Mouse (Mus musculus) fibroblast of lung, adult 2 months (primary cell): ENCODE measurements around the gene Tor1b.
A peak's percentile ranks its signal among the peaks of the same experiment; 100 is the strongest.
"Not testable (repeated sequence)": the region's sequence is repeated elsewhere in the genome, so short reads cannot be mapped to it uniquely, and the experiment has no call there.

Experiments used
- DNase-seq: peaks from one replicate; pipeline ENCODE4 v3.0.0-alpha.2; 2011; ENCODE audit warnings: low read depth

The Tor1b gene

GRCm38 (mm10) chr2:30931922-30932321, 20.8 kb upstream of the Tor1b start:
- DNase-seq, result no peak

DNA sequence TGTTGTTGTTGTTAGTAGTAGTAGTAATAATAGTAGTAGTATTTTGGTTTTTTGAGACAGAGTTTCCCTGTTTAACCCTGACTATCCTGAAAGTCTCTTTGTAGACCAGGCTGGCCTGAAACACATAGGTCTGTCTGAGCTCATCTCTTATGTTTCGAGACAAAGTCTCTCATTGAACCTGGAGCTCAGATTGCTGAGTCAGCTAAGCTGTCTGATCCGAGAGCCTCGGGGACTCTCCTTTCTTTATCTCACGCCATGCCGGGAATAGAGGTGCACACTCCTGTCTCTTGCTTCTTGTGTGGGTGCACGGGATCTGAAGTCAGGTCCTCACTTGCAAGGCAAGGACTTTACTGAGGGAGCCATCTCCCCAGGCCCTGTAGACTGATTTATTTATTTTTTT, 19.7 kb upstream of the Tor1b start:
- no peak for DNase-seq

DNA sequence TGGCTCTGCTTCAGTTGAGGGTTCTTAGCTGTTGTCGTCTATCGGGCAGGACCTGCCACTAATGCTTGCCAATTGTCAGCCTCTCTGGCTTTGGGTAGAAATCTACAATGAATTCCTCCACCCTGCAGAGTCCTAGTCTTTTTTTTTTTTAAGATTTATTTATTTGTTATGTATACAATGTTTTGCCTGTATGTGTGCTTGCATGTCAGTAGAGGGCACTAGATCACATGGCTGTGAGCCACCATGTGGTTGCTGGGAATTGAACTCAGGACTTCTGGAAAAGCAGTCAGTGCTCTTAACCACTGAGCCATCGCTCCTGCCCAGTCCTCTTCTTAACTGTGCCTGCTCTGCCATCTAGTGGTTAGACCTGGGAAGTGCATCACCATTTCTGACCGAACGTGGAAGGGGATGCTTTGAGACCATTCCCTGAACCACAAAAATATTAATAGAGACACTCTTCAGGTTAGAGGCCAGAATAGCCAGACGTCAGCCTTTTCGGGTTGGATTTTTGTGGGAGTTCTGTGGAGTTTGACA, 18.8 kb upstream of the Tor1b start:
- DNase-seq, result no peak

DNA sequence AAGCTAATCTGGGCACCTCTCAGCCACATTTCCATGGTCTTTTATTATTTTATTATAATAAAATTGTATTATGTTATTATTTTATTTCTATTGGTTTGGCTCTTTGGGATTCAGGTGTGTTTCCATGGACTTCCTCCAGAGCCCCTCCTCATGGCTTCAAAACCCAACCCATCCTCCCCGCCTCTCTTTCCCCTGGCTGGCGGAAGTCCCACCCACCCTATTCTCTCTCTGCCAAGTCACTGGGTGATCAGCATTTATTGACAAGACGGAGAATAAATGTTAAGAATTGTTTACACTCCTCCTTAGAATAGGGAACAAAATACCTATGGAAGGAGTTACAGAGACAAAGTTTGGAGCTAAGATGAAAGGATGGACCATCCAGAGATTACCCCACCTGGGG, 16.0 kb upstream of the Tor1b start:
- DNase-seq, result no peak

GRCm38 (mm10) chr2:30937731-30938130, 15.0 kb upstream of the Tor1b start:
- DNase-seq, result no peak

GRCm38 (mm10) chr2:30938574-30938991, 14.2 kb upstream of the Tor1b start:
- DNase-seq, result no peak

DNA sequence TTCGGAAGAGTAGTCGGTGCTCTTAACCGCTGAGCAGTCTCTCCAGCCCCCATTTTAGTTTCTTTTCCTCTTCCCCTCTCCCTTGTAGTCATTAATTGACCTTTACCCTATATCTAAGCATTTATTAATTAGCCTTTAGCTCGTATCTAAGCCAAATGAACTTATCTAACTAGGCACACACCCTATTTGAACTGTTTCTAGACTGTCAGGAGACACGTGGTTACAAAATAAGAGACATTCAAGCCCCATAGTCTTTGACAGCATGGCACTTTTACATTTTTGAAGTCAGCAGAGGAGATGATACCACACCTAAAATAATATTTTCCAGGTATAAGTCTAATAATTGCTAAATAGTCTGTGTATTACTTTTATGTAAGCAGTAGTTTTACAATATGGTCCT, 11.2 kb upstream of the Tor1b start:
- no peak for DNase-seq

- not testable (repeated sequence) for DNase-seq
Measured at GRCm38 (mm10) chr2:30942116-30942515, 10.6 kb upstream of the Tor1b start.

DNA sequence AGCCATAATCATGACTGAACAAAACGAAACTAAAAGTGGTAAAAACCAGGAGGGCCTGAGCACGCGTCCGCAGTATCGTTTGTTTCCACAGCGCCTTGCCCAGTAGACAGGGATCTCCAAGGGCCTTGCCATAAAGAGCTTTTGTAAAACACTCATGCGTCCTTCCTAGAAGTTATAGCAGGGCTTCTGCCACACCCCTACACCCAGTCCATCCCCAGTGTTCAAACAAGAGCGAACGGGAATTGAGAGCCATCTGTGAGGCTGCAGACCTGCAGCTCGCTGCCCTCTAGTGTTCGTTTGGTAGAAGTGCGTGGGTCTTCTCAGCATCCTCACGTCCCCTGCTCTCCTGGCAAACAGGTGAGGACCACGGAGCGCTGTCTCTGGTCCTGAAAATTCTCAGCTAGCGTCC, 10.2 kb upstream of the Tor1b start:
- peak; percentile 49 for DNase-seq

- no peak for DNase-seq
Measured at GRCm38 (mm10) chr2:30952457-30952823, 319 bp upstream of the Tor1b start.

GRCm38 (mm10) chr2:30954797-30955196, 2.0 kb downstream of the Tor1b start:
- DNase-seq, result no peak

DNA sequence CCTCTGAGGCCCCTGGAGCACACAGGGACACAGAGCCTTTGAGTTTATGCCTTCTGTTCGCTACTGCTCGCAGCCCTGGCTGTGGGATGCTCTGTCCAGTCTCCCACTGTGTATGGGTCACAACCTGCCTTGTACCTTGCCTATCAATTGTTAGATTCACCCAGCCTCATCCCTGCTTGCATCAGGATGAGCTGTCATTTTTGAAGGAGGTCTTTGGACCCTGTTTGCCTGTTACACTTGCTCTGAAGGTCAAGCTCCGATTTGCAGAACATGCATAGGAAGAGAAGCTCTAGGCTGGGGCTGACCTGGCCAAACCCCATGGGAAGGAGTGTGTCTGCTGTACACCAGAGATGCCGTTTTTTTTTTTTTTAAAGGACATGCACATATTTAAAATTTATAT, 4.8 kb downstream of the Tor1b start:
- DNase-seq, result no peak

DNA sequence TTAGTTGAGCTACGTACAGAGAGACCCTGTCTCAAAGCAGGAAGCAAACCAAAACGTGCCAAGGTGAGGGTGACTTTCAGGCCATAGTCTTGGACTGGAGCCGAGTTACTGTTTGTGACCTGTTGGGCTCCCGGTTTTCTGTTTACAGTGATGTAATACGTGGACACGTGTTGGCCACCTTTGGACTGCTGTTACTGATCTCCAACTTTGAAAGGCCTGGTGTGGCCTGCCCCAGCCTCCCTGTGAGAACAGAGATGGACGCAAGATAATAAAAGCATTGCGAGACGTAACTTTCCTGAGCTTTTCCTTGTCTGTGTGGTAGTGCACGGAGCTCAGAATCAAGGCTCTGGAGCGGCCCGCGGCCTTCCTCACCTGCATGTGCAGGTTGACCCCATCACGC, 6.0 kb downstream of the Tor1b start:
- DNase-seq, result no peak

DNA sequence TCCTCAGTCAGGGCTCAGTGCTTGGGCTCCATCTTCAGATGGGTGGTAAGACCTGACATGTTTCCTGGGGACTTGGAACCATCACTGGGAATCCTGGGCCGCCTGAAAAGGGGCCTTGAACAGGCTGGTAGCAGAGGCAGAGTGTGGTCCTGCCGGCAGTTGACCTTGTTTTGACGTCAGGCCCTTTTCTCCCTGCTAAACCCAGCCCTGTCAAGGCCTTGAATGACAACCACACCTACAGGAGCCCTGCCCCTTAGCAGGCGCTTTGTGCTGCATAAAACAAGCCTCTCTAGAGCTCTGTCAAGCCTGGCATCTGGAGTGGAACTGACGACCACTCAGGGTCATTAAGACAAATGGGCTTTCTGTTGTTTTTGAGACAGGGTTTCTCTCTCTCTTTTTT, 7.1 kb downstream of the Tor1b start:
- DNase-seq, result no peak

DNA sequence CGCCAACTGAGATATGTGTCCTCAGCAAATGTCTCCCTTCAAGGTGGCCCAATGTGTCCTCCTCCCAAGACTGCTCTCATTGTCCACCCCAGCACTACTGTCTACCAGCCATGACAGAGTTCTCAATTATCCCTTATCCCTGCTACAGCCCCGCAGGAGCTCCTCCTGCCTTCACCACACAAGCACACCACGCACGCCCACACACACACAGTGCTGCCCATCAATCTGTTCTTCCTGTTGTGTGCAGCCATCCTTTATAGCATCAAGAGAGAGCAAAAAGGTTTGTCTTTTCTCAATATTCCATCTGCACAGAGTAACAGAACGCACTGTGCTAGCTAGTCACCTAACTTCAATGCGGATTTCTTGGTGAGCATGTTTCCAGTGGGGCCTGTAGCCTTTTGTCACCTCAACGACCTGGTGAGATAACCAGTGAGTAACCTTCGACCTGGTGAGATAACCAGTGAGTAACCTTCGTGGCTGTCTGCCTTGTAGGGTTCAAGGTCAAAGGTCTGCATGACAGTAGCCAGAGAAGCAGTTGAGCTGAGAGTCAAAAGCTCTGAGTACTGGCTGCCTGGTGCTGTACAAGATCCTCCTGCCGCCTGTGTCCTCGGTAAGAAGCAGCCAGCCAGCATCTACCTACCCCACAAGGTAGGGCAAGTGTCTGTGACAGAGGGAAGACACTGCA, 10.0 kb downstream of the Tor1b start:
- DNase-seq, result no peak

DNA sequence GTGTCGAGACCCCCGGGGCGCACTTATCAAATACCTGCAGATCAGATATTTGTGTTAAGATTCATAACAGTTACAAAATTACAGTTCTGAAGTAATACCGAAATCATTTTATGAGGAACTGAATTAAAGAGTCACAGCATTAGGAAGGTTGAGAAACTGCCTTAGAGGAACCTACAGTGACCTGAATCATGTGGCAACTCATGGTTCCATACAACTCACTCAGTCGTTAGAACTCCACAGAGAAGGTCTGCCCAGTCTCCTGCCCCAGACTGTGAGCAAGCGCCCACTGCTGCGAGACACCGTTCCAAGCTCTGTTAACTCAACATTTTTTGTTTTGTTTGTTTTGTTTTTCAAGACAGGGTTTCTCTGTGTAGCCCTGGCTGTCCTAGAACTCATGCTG, 12.9 kb downstream of the Tor1b start:
- no peak for DNase-seq

DNA sequence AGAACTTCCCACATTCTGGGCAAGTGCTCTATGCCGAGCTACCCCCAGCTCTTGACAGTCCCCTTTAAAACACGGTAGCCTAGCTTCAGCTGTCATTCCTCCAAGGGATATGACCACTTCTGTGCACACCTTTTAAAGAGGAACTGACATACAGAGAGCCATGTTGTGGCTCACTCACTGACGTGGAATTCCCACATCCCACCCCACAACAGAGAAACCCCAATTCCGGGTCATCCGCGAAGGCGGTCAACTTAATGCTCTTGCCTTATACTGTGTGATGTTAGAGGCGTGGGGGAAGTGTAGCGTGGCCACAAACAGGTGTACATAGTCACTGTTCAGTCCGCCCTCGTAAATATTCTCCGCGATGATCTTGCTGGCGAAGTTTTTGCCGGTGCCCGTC, 14.1 kb downstream of the Tor1b start:
- DNase-seq, result no peak

DNA sequence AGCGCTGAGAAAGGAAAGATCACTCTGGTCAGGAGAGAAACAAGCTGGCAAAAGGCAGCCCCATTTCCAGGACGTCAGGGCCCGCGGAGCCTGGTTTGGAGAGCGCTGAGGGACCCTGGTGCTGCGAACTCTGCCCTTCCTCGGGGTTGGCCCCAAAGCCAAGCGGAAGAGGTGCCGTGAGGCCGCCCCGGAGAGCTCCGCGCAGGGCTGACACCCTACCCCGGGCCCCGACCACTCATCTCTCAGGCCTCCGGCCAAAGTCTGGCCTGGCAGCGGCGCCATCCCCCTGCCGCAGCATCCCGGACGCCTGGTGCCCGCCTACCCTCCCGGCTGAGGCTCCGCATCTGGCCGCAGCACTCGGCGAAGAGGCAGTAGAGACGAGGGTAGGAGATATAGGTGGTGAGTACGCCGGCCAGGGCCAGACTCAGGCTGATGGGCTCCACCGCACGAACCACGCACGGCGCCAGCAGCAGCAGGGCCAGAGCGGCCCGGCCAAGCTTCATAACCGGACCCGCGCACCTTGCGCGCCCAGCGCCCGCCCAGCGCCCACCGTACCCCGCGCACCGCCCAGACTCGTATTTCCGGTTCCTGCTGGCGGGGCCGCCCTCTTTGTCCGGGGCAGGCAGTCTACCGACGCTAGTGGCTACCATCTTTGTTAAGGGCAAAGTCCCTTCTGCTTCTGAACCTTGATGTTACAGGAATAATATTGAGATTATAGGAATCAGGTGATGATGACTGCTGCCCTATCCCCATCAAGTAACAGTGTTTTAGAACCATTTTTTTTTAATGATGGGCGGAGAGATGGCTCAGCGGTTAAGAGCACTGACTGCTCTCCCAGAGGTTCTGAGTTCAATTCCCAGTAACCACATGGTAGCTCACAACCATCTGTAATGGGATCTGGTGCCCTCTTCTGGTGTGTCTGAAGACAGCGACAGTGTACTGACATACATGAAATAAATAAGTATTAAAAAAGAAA, 14.9 kb downstream of the Tor1b start, which contains the start of gene Tor1a:
Tor1a (minus strand) TSS at position 582 of the 976 bp plus-strand sequence.
- peak; percentile 54 for DNase-seq

- peak; percentile 100 for DNase-seq
Measured at GRCm38 (mm10) chr2:30981790-30982513, 29.2 kb downstream of the Tor1b start, which contains the start of the genes BC005624 and Usp20. Gene BC005624 (minus strand): TSS chr2:30982201. Gene Usp20 (plus strand): TSS chr2:30982279.

DNA sequence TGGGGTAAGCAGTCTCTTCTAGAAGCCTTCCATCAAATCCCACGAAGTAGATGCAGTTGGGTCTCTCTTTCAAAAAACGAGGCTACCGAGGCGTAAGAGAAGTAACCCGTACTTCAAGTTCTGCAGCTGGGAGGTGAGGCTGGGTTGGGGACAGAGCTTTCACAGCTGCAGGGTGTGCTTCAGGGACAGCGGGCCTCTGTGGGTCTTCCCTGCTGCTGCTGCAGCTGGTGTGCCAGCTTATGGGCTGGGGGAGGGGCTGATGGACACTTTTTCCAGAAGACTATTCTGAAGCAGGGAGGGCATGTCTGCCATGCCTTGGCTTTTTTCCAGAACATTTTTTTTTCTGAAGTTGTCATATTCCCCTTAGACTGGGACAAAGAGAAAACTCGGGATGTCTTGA, 30.3 kb downstream of the Tor1b start:
- no peak for DNase-seq

DNA sequence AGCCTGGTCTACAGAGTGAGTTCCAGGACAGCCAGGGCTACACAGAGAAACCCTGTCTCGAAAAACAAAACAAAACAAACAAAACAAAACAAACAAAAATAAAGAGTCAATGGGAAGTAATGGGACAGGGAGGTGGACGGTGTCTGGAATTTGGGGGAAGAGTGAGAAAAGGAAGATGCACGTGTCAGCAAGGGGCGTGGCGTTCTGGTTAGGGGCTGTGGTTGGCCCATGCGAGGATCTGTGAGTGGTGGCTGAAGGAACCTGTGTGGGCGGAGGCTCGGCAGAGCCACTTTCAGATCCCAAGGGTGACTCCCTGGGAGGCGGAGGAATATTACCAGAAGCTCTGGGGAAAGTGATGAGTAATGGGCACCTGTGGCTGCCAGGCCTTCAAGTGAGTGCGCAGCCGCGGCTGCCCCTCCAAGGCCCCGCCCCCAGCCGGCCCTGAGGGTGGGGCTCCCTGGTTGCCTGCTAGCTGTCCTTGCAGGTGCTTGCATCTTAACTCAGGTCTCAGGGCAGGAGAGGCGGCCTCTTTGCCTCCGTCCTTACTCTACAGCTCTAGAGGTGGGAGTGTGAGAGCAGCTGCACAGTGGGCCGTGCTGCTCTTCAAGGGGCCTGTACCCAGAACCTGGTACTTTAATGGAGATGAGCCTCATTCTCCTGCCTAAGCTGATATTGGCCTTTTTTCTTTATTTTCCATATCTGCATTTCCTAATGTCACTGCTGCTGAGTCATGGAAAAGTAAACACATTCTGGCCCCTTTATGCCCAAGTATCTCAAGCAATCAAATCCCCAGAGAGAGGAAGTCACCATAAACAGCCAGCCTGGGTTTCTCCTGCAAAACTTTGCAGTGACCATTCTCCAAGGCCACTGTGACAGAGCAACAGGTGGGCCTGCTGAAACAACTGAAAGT, 32.6 kb downstream of the Tor1b start:
- peak; percentile 35 for DNase-seq
